Mouse (Mus musculus): ENCODE measurements around the gene Pcyt2. TPM values are rescaled to one million over a fixed set of nuclear protein-coding genes. Genes with fewer than 3 reads are reported as not detected.

The Pcyt2 gene
- polyA plus RNA-seq, 1 experiment = 260 TPM

- Histone ChIP-seq H3K27me3 (ENCODE audit: control insufficient read depth, insufficient read depth, low read length) (no peaks in the 10 kb centered on the region), H3K27ac (ENCODE audit: control insufficient read depth, insufficient read depth, low read length) (no peak overlapping the region), H3K4me1 (replicated peaks; ENCODE audit: control insufficient read depth, insufficient read depth, low read length) (peaks cover 23% of the 10 kb centered on the region), H3K36me3 (ENCODE audit: control insufficient read depth, insufficient read depth, low read length) (peaks cover 19% of the 10 kb centered on the region), H3K4me3 (ENCODE audit: control insufficient read depth, insufficient read depth, low read length) (peak overlapping the region; percentile 97)
- peak; percentile 84 for DNase-seq
- WGBS = 69% methylated on average over 15 of the region's 15 CpGs
- TF ChIP-seq POLR2A (IDR thresholded peaks at IDR 0.05; ENCODE audit: control insufficient read depth, extremely low read depth, insufficient read depth, low read length, poor library complexity) (no peak), CTCF (IDR thresholded peaks at IDR 0.05; ENCODE audit: borderline replicate concordance, control insufficient read depth, extremely low read depth, insufficient read depth, low read length, poor library complexity) (peak; percentile 77; the same call in 1 of the 2 replicates)
These were observed 38.2 kb downstream of the Pcyt2 start for GRCm38 (mm10) chr11:120579316-120580107.

DNA sequence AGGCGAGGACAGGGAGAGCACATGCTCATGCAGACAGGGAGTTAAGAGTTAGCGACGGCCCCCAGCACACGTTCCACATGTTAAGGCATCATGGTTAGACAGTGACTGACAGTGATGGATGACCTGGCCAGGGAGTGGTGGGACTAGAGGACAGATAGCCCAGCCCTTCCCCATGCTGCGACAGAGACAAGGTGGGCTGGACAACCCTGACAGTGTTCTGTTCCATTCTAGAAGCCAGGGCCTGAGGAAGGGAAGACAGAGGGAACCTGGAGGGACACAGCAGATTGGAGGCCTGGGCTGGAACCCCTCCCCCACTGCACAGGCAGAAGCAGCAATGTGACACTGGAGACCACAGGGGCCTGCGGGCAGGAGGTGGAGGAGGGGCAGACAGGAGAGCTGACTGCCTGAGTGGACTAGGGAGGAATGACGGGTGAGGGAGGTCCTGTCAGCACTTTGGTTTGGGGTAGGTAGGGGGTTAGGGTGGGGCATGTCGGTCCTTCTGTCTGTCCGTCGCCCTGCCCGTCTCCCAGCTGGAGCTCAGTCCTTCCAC lies 39.0 kb downstream of the Pcyt2 start:
- TF ChIP-seq CTCF (IDR thresholded peaks at IDR 0.05; ENCODE audit: borderline replicate concordance, control insufficient read depth, extremely low read depth, insufficient read depth, low read length, poor library complexity) = no peak
- no peak for TF ChIP-seq POLR2A (IDR thresholded peaks at IDR 0.05; ENCODE audit: control insufficient read depth, extremely low read depth, insufficient read depth, low read length, poor library complexity)
- Histone ChIP-seq H3K4me1 (replicated peaks; ENCODE audit: control insufficient read depth, insufficient read depth, low read length) (peaks cover 25% of the 10 kb centered on the region), H3K36me3 (ENCODE audit: control insufficient read depth, insufficient read depth, low read length) (peaks cover 19% of the 10 kb centered on the region), H3K27me3 (ENCODE audit: control insufficient read depth, insufficient read depth, low read length) (no peaks in the 10 kb centered on the region), H3K4me3 (ENCODE audit: control insufficient read depth, insufficient read depth, low read length) (no peak overlapping the region), H3K27ac (ENCODE audit: control insufficient read depth, insufficient read depth, low read length) (no peak overlapping the region)
- DNase-seq = peak; percentile 15
- WGBS = 95% methylated on average over 11 of the region's 11 CpGs

DNA sequence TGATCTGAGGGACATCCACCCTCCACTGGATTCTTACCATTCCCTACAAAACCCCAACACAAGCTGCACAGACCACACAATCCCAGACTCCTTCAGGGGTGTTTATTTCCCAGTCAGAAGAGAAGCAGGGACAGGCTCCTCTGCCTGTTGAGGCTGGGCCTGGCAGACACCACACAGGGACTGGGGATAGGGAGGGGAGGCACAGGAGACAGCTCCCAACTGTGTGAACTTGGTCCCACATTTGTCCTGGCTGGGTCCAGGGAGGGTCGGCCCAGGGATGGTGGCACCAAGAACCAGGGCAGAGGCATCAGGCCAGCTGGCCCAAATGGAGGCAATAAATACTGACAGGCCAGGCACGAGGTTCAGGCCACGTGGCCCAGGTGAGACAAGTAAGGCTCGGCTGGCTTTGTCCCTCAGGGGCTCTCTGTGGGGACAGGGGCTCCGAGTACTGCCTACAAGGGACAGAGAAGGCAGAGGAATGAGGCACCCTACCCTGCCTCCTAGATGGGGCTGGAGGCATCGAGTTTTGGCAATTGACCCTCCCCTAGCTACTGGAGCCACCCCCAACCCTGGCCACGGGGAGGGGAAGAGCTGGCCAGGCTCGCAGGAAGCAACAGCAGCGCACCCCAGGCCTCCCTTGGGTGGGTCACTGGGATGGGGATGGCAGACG lies 39.6 kb downstream of the Pcyt2 start:
- peaks cover 19% of the 10 kb centered on the region for H3K36me3 ChIP-seq (ENCODE audit: control insufficient read depth, insufficient read depth, low read length)
- H3K27ac ChIP-seq (ENCODE audit: control insufficient read depth, insufficient read depth, low read length) = no peak overlapping the region
- TF ChIP-seq POLR2A (IDR thresholded peaks at IDR 0.05; ENCODE audit: control insufficient read depth, extremely low read depth, insufficient read depth, low read length, poor library complexity) (no peak), CTCF (IDR thresholded peaks at IDR 0.05; ENCODE audit: borderline replicate concordance, control insufficient read depth, extremely low read depth, insufficient read depth, low read length, poor library complexity) (no peak)
- DNase-seq = no peak
- H3K4me3 ChIP-seq (ENCODE audit: control insufficient read depth, insufficient read depth, low read length) = no peak overlapping the region
- no peaks in the 10 kb centered on the region for H3K27me3 ChIP-seq (ENCODE audit: control insufficient read depth, insufficient read depth, low read length)
- 87% methylated on average over 10 of the region's 10 CpGs for WGBS
- H3K4me1 ChIP-seq (replicated peaks; ENCODE audit: control insufficient read depth, insufficient read depth, low read length) = peaks cover 26% of the 10 kb centered on the region

DNA sequence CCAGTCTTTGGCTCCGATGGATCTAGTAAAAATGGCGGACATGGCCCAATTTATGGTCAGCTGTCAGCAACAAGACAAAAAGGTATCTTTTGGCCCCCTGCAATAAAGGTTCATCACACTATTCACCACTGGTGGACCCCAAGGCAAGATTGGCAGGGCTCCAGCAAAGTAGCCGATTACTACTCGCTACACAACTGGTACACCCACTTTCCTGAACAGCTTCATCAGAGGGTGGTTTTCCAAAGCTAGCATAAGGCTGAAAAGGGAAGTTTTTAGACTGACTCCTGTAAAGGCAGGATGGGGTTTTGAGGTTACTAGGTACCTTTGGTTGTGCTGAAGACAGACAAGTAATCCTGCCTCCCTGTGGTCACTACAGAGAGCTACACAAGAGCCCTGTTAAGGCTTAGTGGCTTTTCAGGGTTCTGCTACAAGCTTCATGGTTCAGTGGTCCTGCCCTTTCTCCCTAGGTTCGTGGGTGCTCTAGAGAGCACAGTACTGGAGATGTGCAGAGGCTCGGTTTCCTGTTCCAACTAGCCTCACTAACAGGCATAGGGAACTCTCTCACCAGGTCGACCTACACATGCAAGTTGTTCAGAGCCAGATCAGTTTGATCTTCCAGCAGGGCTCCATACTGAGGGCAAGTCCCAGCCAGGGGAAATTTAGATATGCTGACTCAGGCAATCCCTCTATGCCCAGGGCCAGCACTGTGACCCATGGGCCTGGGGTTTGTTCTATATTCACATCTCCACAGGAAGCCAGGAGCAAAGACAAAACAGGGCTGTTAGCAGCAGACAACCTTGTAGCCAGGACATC lies 40.3 kb downstream of the Pcyt2 start:
- Histone ChIP-seq H3K27me3 (ENCODE audit: control insufficient read depth, insufficient read depth, low read length) (no peaks in the 10 kb centered on the region), H3K36me3 (ENCODE audit: control insufficient read depth, insufficient read depth, low read length) (peaks cover 19% of the 10 kb centered on the region), H3K27ac (ENCODE audit: control insufficient read depth, insufficient read depth, low read length) (no peak overlapping the region), H3K4me1 (replicated peaks; ENCODE audit: control insufficient read depth, insufficient read depth, low read length) (peaks cover 24% of the 10 kb centered on the region), H3K4me3 (ENCODE audit: control insufficient read depth, insufficient read depth, low read length) (no peak overlapping the region)
- no peak for DNase-seq
- WGBS = 72% methylated on average over 7 of the region's 7 CpGs
- TF ChIP-seq POLR2A (IDR thresholded peaks at IDR 0.05; ENCODE audit: control insufficient read depth, extremely low read depth, insufficient read depth, low read length, poor library complexity) (no peak), CTCF (IDR thresholded peaks at IDR 0.05; ENCODE audit: borderline replicate concordance, control insufficient read depth, extremely low read depth, insufficient read depth, low read length, poor library complexity) (peak; percentile 17; the same call in 1 of the 2 replicates)

GRCm38 (mm10) chr11:120576365-120576981 lies 41.3 kb downstream of the Pcyt2 start:
- Histone ChIP-seq H3K27ac (ENCODE audit: control insufficient read depth, insufficient read depth, low read length) (no peak overlapping the region), H3K4me3 (ENCODE audit: control insufficient read depth, insufficient read depth, low read length) (no peak overlapping the region)

More at GRCm38 (mm10) chr11:120576365-120576981, 41.3 kb downstream of the Pcyt2 start:
- WGBS = 98% methylated on average over 3 of the region's 3 CpGs
- Histone ChIP-seq H3K36me3 (ENCODE audit: control insufficient read depth, insufficient read depth, low read length) (peaks cover 19% of the 10 kb centered on the region), H3K4me1 (replicated peaks; ENCODE audit: control insufficient read depth, insufficient read depth, low read length) (peaks cover 21% of the 10 kb centered on the region), H3K27me3 (ENCODE audit: control insufficient read depth, insufficient read depth, low read length) (no peaks in the 10 kb centered on the region)
- DNase-seq = no peak
- TF ChIP-seq CTCF (IDR thresholded peaks at IDR 0.05; ENCODE audit: borderline replicate concordance, control insufficient read depth, extremely low read depth, insufficient read depth, low read length, poor library complexity) (no peak), POLR2A (IDR thresholded peaks at IDR 0.05; ENCODE audit: control insufficient read depth, extremely low read depth, insufficient read depth, low read length, poor library complexity) (no peak)
